Mouse (Mus musculus): ENCODE measurements around the gene Abca6.

Gene Abca6

DNA sequence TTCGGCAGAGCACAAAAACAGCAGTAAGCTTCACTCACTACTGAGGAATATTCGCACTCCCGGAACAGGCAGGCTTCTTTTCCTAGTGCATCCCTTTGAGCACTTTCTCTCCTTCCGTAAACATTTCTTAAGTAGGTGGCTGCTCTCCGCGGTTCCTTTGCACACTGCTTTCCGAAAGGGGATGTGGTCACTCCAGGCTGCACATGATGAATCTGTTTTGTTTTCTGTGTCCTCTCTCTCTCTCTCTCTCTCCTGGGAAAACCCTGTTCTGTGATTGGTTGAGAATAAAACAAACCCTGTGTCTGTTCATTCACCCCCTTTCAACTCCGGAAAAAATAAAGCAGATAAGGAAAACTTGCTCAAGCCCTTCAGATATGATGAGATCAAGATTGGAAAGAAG, at the start of gene Abca6:
TSS of gene Abca6 (minus strand) at position 243 of the 400 bp plus-strand sequence.
- DNase-seq (ENCODE audit: low spot score): no peak

DNA sequence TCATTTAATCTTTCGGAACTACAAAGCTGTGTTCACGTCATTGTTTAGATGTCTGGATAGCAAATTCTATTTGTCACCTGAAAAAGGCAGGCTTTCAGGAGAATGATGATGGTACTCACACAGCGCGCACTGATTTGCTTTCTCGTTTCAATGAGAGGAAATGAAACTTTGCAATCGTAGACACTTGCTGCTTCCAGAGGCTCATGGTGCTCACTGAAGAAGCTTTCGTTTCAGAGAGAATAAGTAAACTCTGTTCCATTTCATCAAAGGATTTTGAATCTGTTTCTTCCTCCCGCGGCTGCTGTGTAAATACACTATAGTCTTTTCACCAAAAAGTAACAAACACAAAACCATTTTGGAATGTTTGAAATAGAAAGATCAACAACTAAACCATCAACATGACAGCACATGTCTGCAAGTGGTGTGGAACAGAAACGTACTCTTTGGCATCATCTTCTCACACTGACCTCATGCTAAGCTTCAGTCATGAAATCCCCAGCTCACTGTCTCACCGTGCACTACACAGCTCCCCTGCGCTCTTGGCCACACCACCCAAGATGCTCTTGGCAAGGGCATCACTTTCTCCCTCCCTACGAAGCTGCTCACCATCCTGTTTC, 46.4 kb upstream of the Abca6 start:
- no peak for DNase-seq (ENCODE audit: low spot score)

DNA sequence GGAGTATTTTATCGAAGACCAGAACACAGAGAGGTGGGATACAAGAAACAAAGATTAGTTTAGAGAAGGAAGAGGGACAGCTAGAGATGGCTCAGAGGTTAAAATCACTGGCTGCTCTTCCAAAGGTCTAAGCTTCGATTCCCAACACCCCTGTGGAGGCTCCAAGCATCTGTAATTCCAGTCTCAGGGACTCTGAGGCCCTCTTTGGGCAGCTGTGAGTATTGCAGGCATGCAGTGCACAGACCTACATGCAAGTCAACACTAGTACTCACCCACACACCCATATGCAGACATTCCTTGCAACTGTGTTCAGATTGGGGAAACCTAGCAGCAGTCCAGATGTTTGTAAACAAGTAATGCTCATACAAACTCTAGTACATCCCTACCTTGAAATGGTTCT, 39.0 kb upstream of the Abca6 start:
- DNase-seq (ENCODE audit: low spot score): no peak

- DNase-seq (ENCODE audit: low spot score): no peak
These were observed 36.8 kb upstream of the Abca6 start for GRCm38 (mm10) chr11:110288423-110288822.

GRCm38 (mm10) chr11:110287694-110288093, 36.1 kb upstream of the Abca6 start:
- no peak for DNase-seq (ENCODE audit: low spot score)

GRCm38 (mm10) chr11:110286331-110286730, 34.8 kb upstream of the Abca6 start:
- no peak for DNase-seq (ENCODE audit: low spot score)

GRCm38 (mm10) chr11:110284849-110285248, 33.3 kb upstream of the Abca6 start:
- no peak for DNase-seq (ENCODE audit: low spot score)

DNA sequence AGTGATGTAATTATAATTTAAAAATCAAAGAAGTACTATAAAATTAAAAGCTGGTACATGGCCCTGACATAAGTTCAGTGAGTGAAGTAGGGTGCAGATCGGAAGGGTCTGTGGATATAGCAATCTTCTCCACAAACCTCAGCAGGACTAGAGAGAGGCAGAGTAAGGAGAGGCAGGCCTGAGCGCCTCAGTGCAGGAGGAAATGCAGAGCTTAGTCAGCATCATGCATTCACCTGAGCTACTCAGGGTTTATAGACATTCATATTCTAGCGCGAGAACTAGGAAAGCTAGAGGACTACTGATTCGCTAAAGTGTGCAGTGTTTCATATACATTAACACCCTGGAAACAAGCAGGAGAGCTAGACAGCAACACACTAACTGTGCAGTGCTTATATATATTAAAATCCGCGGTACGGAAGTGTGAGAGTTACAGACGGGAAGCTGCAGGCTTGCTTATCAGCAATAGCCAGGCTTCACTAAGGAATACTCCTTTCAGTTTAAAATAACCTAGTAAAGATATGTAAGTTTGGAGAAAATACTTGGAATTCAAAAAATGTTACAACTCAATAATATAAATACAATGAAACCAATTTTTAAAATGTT, 32.7 kb upstream of the Abca6 start:
- DNase-seq (ENCODE audit: low spot score): no peak

- no peak for DNase-seq (ENCODE audit: low spot score)
These were observed 23.2 kb upstream of the Abca6 start for GRCm38 (mm10) chr11:110274794-110275193.

- peak; percentile 40 for DNase-seq (ENCODE audit: low spot score)
These were observed 20.2 kb upstream of the Abca6 start for GRCm38 (mm10) chr11:110271745-110272144.

- peak; percentile 63 for DNase-seq (ENCODE audit: low spot score)
These were observed 16.8 kb upstream of the Abca6 start for GRCm38 (mm10) chr11:110268244-110268844.

- DNase-seq (ENCODE audit: low spot score): no peak
These were observed 15.7 kb upstream of the Abca6 start for GRCm38 (mm10) chr11:110267232-110267631.

DNA sequence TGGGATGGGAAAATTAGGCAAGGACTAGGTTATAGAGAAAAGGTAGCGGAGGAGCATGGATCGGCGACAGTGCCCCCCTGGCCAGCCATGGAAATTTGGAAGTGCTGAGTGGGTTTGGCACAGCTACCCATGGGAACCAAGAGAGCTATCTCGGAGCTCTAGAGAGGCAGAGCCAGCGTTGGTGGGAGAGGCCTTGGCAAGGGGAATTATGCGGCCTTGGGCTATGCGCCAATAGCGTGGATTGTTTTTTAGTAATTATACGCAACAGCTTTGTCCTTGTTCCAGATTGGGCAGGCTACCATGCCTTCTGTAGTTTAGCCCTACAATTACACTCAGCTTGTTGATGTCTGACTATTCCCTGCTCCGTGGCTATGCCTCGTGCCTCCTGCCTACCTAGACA, 15.2 kb upstream of the Abca6 start:
- no peak for DNase-seq (ENCODE audit: low spot score)

- no peak for DNase-seq (ENCODE audit: low spot score)
These were observed 10.3 kb upstream of the Abca6 start for GRCm38 (mm10) chr11:110261867-110262266.

- no peak for DNase-seq (ENCODE audit: low spot score)
These were observed 6.3 kb upstream of the Abca6 start for GRCm38 (mm10) chr11:110257911-110258310.

DNA sequence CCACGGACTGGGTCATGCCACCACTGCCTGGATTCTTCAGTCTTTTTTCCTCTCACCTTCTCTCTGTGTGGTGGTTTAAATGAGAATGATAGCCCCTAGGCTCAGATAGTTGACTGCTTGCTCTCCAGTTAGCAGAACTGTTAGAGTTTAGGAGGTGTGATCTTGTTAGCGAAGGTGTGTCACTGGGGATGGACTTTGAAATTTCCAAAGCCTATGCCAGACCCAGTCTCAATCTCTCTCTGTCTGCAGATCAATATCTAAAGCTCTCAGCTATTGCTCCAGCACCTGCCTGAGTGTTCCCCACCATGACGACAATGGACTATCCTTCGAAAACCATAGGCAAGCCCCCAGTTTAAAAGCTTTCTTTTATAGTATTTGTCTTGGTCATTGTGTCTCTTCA, 5.5 kb upstream of the Abca6 start:
- DNase-seq (ENCODE audit: low spot score): no peak

DNA sequence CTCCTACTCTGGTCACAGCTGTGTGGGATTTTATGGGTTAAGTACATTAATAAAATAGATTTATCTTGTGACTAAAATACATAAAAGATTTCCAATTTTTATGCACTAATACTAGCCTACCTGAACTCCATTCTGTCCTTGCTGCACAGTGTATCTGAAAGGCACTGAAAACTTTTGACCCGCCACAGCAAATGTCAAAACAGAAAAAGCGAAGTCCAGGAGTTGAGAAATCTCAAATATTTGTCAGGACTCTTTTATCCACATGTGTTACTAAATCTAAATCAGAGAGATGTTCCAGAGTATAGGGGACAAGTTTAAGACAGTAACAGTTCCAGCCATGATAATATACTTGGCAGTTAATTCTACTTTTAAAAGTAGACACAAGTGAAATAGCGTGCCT, 680 bp upstream of the Abca6 start:
- no peak for DNase-seq (ENCODE audit: low spot score)

GRCm38 (mm10) chr11:110244730-110245129, 6.8 kb downstream of the Abca6 start:
- no peak for DNase-seq (ENCODE audit: low spot score)

- no peak for DNase-seq (ENCODE audit: low spot score)
These were observed 14.1 kb downstream of the Abca6 start for GRCm38 (mm10) chr11:110237466-110237865.

- DNase-seq (ENCODE audit: low spot score): no peak
These were observed 18.6 kb downstream of the Abca6 start for GRCm38 (mm10) chr11:110232975-110233374.

DNA sequence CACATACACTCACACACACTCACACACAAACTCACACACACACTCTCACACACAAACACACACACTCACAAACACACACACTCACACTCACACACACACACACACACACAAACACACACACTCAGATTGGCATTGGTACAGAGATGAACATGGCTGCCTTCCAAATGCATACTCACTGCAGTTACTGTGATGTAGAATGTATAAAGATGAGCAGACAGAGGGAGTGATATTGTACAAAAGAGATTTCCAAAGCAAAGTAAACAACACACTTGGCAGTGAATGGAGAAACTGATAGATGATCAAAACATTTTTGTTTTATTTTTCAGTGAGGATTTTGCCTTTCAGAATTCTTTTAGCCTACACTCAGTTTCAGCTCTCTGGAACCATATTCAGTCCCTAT, 34.5 kb downstream of the Abca6 start:
- no peak for DNase-seq (ENCODE audit: low spot score)

- DNase-seq (ENCODE audit: low spot score): no peak
These were observed 47.6 kb downstream of the Abca6 start for GRCm38 (mm10) chr11:110203930-110204329.

DNA sequence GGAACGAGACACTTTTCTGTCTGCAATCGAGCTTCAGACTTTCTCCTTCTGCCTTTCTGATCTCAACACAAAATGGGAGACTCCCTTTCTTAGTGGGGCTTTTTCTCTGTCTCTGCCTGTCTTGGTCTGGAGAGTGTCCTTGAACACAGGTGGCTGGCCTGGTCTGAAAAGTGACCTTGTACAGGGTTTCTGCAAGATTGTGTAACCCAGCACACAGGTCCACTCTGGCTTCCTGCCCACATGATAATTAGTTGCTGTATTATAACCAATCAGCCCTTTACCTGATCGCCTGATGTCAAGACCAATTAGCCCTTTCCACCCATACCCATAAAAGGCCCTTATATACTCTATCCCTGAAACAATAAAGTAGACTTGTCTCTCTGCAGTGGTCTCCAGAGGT, 52.7 kb downstream of the Abca6 start:
- no peak for DNase-seq (ENCODE audit: low spot score)
